Mouse (Mus musculus) T-helper 2 cell (primary cell): ENCODE results near the gene Sytl4.

Experiments
- in situ Hi-C: fragments of 300-600 bp; cut with MboI, MseI; formaldehyde crosslinking; loops from one replicate; pipeline ENCODE4 v1.15.1; 2025; ENCODE audit warnings: high pct_unique_total_duplicates

Gene Sytl4

DNA sequence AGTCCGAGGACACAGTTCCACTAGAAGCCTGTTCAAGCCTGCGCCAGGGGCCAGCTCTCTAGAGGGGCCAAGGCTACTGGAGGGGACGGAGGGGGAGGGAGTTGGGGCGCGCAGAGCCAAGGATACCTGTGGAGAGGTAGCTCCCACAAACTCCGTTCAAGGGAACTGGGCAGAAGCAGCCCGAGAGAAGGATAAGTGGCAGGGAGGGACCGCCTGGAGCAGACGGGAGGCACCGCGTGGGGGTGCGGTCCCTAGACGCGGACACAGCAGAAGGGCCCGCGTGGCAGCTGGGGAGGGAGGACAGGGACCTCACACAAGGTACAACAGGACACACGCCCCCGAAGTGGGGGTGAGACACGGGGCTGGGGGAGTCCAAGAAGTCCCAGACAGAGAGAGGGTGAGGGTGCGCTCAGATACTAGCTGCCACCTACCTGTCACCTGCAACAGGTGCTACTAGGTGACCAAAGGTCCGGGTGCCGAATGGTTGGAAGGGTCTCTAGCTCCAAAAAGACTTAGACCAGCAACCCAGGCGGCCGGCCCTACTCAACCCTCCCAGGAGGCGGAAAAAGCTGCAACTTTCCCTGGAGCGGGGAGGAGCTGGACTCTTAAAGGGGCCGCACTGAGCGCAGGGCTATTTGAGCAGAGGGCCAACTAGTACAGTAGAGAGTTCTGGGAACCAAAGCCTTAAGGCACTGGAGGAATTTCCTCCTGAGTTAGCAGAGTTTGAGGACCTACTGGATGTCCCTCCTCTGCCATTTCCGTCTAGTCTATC lies at the start of gene Sytl4:
Sytl4 (minus strand) TSS at position 582 of the 772 bp plus-strand sequence.
- in situ Hi-C loops = no loop called here

DNA sequence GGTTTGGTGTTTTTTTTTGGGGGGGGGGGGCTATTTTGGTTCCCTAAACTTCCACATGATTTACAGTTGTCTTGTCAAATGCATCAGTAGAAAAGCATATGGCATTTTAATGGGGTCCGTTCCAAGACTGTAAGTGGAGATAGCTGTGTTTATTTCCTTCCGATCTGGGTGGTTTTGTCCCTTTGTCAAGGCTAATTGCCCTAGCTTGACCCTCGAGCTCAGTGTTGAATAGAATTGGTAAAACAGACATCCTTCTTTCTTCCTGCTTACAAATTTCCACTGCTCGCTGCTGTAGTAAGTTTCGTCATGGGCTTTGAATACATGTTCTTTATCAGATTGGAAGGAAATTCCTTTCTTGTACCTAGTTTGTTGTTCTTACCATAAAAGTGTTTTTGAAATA lies 39.1 kb upstream of the Sytl4 start:
- in situ Hi-C loops = loop anchor here (10.0 kb wide), 1 partner anchor 236 kb away; no protein-coding TSS in a partner anchor

DNA sequence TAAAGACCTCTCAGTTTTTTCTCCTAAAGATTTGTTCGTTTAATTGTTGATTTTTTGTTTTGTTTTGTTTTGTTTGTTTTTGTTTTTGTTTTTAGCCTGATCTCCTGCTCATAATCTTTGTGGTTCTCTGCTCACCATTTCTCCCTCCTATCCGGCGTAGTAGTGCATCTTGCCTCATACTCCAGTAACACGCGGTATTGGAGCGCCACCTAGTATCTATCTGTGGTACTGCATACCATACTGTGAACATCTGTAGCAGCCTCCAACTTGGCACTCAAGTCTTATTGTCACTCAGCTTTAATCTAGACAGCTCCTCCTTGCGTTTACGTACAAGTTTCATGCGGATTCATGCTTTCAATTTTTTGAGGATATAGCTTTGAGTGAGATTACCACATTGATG lies 37.4 kb upstream of the Sytl4 start:
- in situ Hi-C loops = loop anchor here (5.0 kb wide), 1 partner anchor 72 kb away; no protein-coding TSS in a partner anchor

DNA sequence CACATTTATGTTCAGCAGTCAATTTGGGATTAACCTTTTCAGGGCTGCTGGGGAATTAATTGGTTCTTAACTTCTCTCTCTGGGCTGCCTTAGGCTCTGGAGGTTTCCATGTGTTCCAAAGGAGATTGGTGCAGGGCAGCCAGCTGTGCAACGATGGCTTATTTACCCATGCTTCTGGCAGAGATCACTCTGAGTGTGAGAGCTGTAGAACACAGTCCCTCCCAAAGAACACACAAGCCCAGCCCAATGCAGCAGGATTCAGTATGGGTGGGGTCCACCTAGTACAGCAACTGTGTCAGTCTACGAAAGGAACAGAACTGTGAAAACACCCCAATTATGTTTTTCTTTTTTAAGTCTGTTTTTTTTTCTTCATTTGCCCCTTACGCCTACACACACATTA lies 14.3 kb upstream of the Sytl4 start:
- in situ Hi-C loops = no loop called here

DNA sequence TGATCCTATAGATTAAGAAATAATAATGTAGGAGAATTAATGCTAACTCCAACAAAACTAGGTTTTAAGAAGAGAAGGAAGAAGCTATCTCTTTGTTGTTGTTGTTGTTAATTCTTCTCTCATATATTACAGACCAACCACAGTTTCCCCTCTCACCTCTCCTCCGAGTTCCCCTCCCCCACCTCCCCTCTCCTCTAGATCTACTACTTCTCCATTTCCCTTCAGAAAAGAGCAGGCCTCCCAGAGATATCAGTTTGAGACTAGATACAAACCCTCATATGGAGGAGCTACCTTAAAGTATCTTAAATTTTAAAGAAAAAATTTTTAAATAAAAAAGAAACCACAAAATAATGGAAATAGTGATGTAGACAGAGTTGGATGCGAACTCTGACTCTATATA lies 17.0 kb downstream of the Sytl4 start:
- in situ Hi-C loops = no loop called here

DNA sequence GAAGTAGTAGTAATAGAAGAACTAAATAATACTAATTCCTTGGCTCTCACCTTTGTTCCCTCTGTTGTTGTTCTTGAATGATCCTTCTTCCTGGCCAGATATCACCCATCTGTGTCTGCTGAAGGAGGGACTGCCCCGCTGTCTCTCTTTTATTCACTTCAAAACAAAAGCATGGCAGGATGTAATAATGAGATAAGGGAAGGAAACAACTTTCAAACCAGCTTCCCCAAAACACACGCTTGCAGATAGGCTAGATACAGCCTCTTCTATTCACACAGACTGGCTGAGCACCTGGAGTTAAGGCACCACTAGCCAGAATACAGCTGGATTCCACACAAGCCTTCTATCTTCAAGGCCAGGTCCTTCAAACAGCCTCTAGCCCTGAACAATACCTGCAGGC lies 21.0 kb downstream of the Sytl4 start:
- in situ Hi-C loops = no loop called here

DNA sequence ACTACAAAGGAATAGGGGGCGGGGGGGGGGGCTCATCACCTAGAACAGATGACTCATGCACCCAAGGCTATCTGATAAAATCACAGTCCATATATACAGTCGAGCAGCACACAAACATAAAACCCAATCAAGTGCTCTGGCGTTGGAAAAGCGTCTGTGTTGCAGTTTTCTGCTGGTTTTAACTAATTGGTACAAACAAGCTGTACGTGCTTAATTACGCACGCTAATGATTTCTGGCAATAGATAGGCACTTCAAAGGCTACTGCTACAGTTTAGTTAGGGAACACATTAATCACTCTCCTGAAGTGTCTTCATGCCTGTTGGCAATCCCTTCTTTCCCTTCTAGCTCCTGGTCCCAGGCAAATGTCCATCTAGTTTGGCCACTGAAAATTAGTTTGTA lies 27.0 kb downstream of the Sytl4 start:
- in situ Hi-C loops = no loop called here

DNA sequence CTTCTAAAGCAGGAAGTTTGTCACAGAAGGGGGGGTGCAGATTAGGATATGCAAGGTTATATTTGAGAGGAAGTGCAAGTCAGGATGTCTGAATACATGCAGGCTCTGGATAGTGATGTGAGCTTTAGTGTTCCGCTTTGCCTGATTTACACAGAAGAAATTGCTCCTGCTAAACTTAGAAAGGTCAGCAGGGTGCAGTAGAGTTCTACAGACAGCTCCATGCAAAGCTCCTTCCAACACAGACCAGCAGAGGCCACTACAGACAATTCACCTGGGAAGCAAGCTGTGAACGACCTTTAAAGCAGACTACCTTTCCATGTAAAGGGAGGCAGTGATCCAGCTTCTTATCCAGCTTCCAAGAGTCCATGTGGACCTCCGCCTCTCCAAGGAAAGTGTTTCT lies 34.2 kb downstream of the Sytl4 start:
- in situ Hi-C loops = loop anchor here (5.0 kb wide), 1 partner anchor 70 kb away; no protein-coding TSS in a partner anchor

DNA sequence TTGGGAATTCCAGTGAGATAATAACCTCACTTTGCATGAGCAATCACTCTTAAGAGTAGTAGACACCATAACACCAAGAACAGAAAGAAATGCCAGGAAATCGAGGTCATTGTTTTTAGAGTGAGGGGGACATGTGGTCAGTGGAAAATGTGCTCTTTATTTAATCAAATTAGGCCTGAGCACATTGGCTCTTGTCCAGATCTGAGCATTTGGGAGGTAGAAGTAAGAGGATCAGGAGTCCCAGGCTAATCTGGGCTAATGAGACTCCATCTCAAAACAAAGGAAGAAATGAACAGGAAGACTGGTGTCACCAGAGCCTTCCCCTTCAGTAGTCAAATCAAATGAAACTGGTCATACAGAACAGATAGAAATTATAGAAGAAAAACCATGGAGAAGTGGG lies 42.1 kb downstream of the Sytl4 start:
- in situ Hi-C loops = no loop called here

DNA sequence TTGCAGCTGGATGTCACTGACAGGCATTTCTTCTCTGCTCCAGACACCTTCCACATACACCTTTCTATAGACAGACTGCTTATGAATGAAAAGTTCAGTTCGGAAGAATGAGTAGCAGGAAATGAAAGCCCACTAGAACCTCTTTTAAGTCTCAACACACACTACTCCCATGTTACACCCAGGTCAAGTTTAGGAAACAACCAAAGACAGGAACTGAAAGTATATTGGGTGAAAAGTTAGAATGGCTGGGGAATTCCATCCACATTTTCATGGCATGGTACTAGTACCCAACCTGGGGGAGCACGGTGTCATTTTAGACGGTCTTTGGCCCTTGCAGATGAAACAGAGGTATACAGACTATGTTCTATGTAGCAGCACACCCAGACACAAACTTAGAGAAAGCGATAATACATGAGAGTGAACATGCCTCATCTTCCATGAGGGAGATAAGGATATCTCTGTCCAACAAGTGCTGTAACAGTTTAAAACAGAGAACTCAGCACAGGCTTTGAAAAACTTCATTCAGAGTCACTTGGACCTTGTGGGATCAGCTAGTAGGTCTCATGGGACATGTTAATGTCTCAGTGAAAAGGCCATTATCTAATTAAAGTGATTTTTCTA lies 44.9 kb downstream of the Sytl4 start:
- in situ Hi-C loops = no loop called here

DNA sequence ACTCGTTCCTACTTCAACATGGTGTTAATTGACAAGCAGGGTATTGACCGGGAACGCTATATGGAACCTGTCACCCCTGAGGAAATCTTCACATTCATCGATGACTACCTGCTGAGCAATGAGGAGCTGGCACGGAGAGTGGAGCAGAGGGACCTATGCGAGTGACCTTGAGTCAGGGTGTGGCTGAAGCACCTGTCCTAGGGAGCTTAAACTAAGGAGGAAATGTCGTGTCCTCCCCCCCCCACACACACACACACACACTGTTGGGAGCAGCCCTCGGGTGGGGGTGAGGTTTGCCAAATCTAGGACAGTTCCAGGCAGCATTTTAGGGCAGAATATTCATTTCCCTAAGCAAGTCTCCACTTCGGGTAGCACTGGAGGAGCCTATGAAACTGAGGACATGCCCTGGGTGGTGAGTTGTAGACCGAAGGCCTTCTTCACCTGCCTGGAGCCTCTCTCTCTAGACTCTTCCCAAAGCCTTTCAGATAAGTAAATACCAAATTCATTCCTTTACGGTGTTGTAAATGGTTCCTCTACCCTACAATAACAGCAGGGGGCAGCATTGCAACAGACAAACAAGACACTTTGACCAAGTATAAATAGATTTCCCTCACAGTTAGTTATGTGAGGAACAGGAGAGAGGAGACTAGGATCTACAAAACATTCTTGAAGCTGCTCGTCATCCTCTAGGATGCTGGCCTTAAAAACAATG lies 50.2 kb downstream of the Sytl4 start:
- in situ Hi-C loops = no loop called here

DNA sequence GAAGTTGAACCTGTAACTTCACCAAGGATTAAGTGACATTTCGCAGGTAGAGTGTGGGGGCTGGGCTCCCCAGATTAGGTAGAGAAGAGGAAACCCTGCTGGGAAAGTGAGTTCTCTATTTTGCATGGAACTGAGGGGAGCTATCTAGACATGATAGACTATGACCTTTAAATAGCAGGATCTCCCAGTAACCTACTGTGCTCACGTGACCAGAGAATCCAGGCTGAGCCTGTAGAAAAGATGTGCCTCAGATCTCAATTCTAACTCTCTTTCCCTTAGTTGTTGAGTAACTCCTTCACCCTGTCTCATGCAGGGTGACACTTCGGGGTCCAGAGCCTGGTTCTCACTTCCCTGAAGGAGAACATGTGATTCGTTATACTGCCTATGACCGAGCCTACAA lies 54.9 kb downstream of the Sytl4 start:
- in situ Hi-C loops = no loop called here

DNA sequence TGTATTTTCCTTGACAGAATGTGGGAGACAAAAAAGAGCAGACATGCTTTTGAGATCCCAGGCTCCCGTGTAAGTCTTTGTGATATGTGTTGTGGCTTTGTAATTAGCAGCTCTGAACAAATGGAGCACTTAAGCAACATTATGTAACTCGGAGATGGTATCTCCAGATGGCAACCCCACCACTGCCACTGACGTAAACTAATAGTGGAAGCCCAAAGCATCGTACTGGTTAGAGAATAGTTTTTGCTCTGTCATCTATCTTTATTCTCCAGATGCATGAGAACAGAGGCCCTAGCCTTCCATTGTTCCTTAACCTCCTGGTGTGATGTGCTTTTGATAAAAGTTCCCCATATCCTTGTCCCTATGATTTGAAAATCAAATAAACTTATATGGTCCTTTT lies 60.4 kb downstream of the Sytl4 start:
- in situ Hi-C loops = no loop called here

DNA sequence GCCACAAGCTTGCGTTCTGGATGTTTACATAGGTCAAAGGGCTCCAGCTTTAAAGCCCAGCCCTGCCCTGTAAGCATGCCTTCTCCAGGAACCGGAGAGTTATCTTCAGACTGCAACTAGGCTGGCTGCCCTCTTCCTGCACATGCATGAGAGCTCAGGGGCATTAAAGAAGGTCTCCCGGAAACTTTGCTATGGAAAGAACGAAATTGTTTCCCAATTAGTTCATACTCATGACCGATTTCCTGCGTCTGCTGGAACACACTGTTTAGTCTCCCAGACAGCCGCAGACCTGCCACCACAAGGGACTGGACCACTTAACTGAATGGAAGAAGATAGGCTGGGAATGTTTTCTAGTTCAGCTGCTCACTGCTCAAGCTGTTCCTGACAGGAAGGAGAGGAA lies 67.4 kb downstream of the Sytl4 start:
- in situ Hi-C loops = no loop called here

DNA sequence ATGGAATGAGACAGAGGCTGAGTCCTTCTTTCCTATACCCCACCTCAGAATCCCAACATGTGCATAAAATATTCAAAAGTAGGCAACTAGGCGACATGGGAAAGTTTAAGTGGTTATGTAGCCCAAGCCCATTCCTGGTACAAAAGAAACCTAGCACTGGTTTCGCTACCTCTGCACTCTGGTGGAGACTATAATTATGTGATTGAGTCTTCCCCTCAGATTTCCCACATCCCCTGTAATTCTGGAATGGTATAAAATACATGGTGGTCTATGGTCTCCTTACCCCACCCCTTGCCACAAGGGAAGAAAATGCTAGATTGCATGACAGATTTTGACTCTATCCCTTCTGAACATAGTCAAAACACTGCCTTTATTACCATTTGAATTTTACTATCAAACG lies 68.6 kb downstream of the Sytl4 start:
- in situ Hi-C loops = no loop called here

DNA sequence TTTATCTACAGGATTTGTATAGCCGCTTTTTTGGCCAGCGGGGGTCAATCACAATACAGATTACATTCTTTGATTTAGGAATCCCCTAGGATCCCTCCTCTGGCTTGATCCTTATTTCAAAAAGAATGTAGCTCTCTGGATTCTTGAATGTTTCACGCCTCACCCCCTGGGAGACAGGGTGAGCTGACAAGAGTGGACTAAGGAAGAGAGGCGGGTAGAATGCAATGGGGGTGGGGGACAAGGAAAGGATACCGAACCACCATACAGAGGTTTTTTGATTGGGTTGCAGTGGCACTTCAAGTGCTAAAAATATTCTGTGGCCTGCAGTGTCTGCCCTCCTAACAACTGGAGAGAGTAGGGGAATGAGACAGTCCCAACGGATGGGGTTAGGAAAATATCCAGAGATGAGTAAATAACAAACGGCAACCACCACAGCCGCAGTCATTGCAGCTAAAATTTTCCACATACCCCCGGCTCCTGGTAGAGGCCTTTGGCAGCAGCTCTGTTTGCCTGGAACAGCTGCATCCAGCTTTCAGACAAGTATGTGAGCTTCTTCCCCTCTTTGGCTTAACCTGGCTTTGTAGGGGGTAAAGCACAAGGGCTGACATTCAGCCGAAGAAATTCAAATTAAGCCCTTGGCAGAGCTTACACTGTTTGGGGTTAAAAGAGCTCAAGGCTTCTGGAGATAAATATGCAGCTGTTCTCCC lies 70.1 kb downstream of the Sytl4 start:
- in situ Hi-C loops = no loop called here

DNA sequence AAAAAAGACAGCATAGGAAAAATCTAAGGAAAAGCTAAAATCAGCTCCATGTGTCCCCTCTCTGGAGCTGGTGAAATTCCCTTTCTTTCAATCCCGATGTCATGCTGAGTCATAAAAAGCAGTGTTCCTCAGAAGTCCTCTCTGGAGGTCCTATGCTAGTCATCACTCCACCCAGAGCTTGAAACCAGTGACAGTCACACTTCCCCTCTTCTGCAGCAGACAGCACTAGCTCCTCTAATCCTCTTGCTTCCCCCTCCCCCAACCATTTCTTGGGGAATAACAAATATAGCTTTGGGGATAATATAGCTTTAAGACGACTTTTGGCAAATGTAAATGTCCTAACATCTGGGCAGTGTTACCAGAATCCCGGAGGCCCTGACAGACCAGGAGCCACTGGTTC lies 73.4 kb downstream of the Sytl4 start, which contains the start of gene Srpx2:
Srpx2 (plus strand) TSS at position 166 of the 400 bp plus-strand sequence.
- in situ Hi-C loops = no loop called here

DNA sequence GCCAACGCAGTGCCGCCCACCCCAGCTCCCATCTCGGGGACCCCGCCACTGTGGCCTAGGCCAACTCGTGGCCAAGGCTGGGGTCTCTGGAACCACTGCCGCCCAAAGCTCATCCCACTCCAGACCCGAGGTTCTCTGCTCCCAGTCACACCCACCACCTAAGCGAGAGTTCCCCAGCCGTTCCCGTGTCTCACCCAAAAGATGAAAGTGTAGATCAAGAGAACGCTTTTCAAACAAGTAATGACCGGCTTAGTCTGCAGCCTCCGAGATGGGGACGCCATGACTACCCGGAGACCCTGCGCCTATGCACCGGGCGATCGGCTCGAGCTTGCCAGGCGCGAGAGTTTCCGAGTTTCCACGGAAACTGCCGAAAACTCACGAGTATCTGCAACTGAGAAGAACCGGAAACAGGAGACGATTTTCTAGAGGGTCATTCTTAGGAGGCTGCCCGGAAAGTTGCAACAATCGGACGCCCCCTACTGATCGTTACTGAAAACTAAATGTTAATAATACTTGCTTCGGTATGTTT lies 83.5 kb downstream of the Sytl4 start, which contains the start of gene Tspan6:
Tspan6 (minus strand) TSS at position 416 of the 529 bp plus-strand sequence.
- in situ Hi-C loops = no loop called here

DNA sequence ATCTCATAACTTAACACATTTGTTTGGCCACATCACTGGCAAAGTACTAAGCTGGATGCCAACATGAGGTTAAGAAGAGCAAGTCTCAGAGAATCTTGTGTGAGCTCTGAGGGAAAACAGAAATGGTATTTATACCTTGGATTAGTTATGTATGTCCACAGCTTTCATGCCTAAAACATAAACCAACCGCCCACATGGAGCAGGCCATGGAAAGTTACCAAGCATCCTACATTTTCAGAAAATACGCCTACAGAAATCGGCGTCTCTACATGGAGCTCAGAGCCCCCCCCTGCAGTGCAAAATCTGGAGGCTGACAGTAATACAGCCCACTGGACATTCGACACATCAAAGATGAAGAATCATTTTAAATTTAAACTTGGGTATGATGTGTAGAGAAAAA lies 93.5 kb downstream of the Sytl4 start:
- in situ Hi-C loops = no loop called here

DNA sequence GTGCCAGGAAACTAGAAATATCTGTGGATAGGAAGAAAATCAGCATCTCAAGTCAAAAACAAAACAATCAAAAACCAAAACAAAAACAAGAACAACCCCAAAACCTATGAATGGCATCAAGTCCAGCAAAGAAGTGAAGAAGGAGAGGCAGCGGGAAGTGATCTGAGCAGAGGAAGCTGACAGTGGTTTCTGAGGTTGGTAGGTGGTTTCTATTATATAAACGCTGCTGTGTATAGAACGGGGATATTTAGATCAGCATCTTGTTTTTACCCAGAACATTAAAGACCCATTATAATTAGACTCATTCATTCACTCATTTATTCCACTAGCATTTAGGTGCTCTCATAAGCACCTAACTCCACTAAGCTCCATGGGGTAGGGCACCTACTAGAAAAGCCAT lies 94.3 kb downstream of the Sytl4 start:
- in situ Hi-C loops = no loop called here
